Mouse (Mus musculus): ENCODE data around the gene Ptprn2. TPM values are rescaled to one million over a fixed set of nuclear protein-coding genes. Genes with fewer than 3 reads are reported as not detected.
A peak's percentile ranks its signal among the peaks of the same experiment; 100 is the strongest.

Gene Ptprn2
- polyA plus RNA-seq, 1 experiment, result 97.8 TPM

DNA sequence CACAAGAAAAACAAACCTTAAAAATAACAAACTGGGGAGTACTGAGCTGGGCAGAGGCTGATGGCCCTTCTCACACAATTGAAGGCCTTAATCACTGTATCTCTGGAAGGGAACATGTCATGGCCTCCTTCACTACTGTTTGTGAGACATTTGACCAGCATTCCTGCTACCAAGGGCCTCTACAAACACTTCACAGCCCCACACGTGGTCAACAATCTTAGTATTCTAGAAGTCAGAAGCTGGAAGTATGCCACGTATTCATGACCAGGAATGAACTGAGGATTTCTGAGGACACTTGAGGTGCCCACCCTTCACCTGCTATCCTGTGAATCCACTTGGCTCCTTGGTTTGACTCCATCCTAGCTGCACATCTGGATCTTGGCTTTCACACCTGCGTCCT is 302.8 kb downstream of the Ptprn2 start:
- Histone ChIP-seq H3K27ac (ENCODE audit: insufficient read depth, low read length) (no peak overlapping the region), H3K4me3 (replicated peaks; ENCODE audit: insufficient read depth, low read depth, low read length) (no peak overlapping the region), H3K27me3 (ENCODE audit: control insufficient read depth, insufficient read depth, low read length) (no peaks in the 10 kb centered on the region), H3K4me1 (ENCODE audit: control insufficient read depth, insufficient read depth, low read length) (no peaks in the 10 kb centered on the region)
- 87% methylated on average over 3 of the region's 3 CpGs for WGBS
- no peak for DNase-seq
- TF ChIP-seq CTCF (IDR thresholded peaks at IDR 0.05; ENCODE audit: borderline replicate concordance, insufficient read depth, low read depth, low read length) (no peak), POLR2A (IDR thresholded peaks at IDR 0.05; ENCODE audit: borderline replicate concordance, insufficient read depth, low read length) (no peak)

DNA sequence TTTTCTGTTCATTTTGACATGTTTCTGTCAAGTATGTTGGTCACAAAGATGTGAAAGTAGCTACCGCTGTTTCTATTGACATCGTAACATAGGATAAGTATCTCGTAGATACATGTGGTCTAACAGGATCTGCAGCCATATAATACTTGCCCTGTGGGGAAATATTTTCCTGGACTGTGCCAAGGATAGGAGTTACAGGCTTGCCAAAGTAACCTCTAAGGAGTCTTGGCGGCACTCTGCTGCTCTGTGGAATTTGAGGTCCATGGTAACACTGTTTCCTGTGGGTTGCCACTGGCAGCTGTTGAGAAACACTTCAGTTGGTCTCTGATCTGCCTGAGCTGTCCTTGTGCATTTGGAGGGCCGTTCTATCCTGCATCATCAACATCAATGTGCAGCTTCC is 317.8 kb downstream of the Ptprn2 start:
- H3K27ac ChIP-seq (ENCODE audit: insufficient read depth, low read length), result no peak overlapping the region
- DNase-seq, result no peak
- H3K4me3 ChIP-seq (replicated peaks; ENCODE audit: insufficient read depth, low read depth, low read length), result no peak overlapping the region
- H3K4me1 ChIP-seq (ENCODE audit: control insufficient read depth, insufficient read depth, low read length), result peaks cover 17% of the 10 kb centered on the region
- WGBS, result 89% methylated on average over 5 of the region's 5 CpGs
- no peaks in the 10 kb centered on the region for H3K27me3 ChIP-seq (ENCODE audit: control insufficient read depth, insufficient read depth, low read length)
- TF ChIP-seq CTCF (IDR thresholded peaks at IDR 0.05; ENCODE audit: borderline replicate concordance, insufficient read depth, low read depth, low read length) (no peak), POLR2A (IDR thresholded peaks at IDR 0.05; ENCODE audit: borderline replicate concordance, insufficient read depth, low read length) (no peak)

DNA sequence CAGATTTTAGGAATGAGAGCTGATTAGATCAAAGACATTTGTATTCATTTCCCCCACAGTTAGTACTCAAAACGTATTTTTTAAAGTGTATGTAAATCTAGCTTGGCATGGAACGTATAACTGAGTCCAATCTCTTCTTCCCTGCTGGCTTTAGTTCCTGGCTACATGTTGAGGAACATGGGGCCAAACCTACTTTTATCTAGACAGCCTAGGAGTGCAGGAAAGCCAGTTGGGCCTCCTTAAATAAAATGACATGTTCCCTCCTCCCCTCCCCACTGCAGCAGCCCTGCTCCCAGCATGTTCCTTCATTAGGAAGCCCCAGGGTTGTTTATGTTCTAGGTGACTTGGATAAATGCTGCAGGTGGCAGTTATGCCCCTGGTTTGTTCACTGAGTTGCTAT is 319.2 kb downstream of the Ptprn2 start:
- peaks cover 17% of the 10 kb centered on the region for H3K4me1 ChIP-seq (ENCODE audit: control insufficient read depth, insufficient read depth, low read length)
- H3K27ac ChIP-seq (ENCODE audit: insufficient read depth, low read length), result no peak overlapping the region
- peak in 1 of 2 experiments; percentile 27 for DNase-seq
- no peak for TF ChIP-seq CTCF (IDR thresholded peaks at IDR 0.05; ENCODE audit: borderline replicate concordance, insufficient read depth, low read depth, low read length)
- TF ChIP-seq POLR2A (IDR thresholded peaks at IDR 0.05; ENCODE audit: borderline replicate concordance, insufficient read depth, low read length), result no peak
- no peak overlapping the region for H3K4me3 ChIP-seq (replicated peaks; ENCODE audit: insufficient read depth, low read depth, low read length)
- no peaks in the 10 kb centered on the region for H3K27me3 ChIP-seq (ENCODE audit: control insufficient read depth, insufficient read depth, low read length)
- WGBS, result 10% methylated on average over 2 of the region's 2 CpGs

DNA sequence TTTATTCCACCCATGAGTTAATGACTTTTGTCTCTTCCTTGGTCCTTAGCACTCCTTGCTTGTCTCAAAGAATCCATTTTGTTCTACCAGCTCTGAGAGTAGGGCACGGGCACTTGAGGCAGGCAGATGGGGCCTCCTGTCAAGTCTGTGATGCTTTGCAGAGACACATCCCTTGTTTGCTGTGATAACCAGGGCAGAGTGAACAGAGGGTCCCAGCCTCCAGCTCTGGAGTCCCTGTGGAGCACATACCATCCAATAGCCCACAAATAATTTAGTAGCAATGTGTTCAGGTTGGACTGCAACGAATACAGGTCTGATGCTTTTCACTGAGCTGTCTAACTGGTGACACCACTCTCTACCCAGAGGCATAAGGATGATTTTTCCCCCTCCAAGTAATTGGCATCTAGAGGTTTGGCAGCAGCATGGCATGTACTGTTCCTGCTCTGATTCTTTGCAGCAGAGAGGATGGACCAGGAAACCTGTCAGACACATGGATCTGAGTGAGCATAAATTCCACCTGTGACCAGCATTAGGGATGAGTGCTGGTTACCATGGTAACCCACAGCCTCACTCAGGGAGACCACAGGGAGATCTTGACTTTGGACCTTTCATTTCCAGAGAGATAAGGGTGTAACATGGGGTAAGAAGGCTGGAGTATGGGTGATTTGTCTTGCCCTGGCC is 319.7 kb downstream of the Ptprn2 start:
- peak in 1 of 2 experiments; percentile 9 for DNase-seq
- H3K27ac ChIP-seq (ENCODE audit: insufficient read depth, low read length), result no peak overlapping the region
- peaks cover 17% of the 10 kb centered on the region for H3K4me1 ChIP-seq (ENCODE audit: control insufficient read depth, insufficient read depth, low read length)
- H3K4me3 ChIP-seq (replicated peaks; ENCODE audit: insufficient read depth, low read depth, low read length), result no peak overlapping the region
- TF ChIP-seq CTCF (IDR thresholded peaks at IDR 0.05; ENCODE audit: borderline replicate concordance, insufficient read depth, low read depth, low read length) (no peak), POLR2A (IDR thresholded peaks at IDR 0.05; ENCODE audit: borderline replicate concordance, insufficient read depth, low read length) (no peak)
- H3K27me3 ChIP-seq (ENCODE audit: control insufficient read depth, insufficient read depth, low read length), result no peaks in the 10 kb centered on the region
- 48% methylated on average over 2 of the region's 2 CpGs for WGBS

DNA sequence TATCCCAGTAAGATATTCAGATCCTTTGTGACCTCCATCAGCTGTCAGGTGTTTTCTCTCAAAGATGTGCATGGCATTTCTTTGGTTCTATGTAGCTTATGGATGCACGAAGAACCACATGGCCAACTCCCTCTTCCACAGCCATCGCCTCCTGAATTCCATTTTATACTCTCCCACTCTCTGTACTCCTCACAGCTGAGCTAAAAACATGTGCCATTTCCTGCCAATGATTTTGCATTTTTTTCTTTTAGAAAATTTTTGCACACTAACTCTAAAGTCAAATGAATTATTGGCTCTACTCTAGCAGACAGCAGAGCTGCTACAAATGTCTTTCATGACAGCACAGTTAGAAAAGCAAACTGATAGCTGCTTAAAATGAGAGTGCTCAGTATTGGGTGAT is 320.6 kb downstream of the Ptprn2 start:
- H3K27me3 ChIP-seq (ENCODE audit: control insufficient read depth, insufficient read depth, low read length), result no peaks in the 10 kb centered on the region
- no peak overlapping the region for H3K4me3 ChIP-seq (replicated peaks; ENCODE audit: insufficient read depth, low read depth, low read length)
- TF ChIP-seq CTCF (IDR thresholded peaks at IDR 0.05; ENCODE audit: borderline replicate concordance, insufficient read depth, low read depth, low read length), result no peak
- TF ChIP-seq POLR2A (IDR thresholded peaks at IDR 0.05; ENCODE audit: borderline replicate concordance, insufficient read depth, low read length), result no peak
- WGBS, result 95% methylated on average over 2 of the region's 2 CpGs
- H3K4me1 ChIP-seq (ENCODE audit: control insufficient read depth, insufficient read depth, low read length), result peaks cover 17% of the 10 kb centered on the region
- no peak overlapping the region for H3K27ac ChIP-seq (ENCODE audit: insufficient read depth, low read length)
- DNase-seq, result no peak

DNA sequence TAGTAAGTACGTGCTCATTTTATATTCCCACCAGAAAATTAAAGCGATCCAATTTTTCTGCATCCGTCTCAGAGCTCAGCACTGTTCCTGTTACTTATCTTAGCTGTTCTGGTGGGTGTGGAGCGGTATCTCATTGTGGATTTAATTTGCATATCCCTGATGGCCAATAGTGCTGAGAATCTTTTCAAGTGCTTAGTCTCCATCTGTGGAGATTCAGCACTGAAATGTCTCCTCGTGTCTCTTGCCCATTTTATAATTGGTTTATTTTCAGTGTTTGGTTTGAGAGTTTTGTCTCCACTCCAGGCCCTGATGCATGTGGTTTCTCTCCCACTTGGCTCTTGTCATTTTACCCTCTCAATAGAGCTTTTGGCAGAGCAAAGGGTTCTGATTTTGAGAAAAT is 327.5 kb downstream of the Ptprn2 start:
- TF ChIP-seq POLR2A (IDR thresholded peaks at IDR 0.05; ENCODE audit: borderline replicate concordance, insufficient read depth, low read length) (no peak), CTCF (IDR thresholded peaks at IDR 0.05; ENCODE audit: borderline replicate concordance, insufficient read depth, low read depth, low read length) (no peak)
- no peak for DNase-seq
- Histone ChIP-seq H3K4me3 (replicated peaks; ENCODE audit: insufficient read depth, low read depth, low read length) (no peak overlapping the region), H3K27ac (ENCODE audit: insufficient read depth, low read length) (no peak overlapping the region), H3K4me1 (ENCODE audit: control insufficient read depth, insufficient read depth, low read length) (no peaks in the 10 kb centered on the region), H3K27me3 (ENCODE audit: control insufficient read depth, insufficient read depth, low read length) (no peaks in the 10 kb centered on the region)
- WGBS, result 65% methylated on average over 5 of the region's 5 CpGs

DNA sequence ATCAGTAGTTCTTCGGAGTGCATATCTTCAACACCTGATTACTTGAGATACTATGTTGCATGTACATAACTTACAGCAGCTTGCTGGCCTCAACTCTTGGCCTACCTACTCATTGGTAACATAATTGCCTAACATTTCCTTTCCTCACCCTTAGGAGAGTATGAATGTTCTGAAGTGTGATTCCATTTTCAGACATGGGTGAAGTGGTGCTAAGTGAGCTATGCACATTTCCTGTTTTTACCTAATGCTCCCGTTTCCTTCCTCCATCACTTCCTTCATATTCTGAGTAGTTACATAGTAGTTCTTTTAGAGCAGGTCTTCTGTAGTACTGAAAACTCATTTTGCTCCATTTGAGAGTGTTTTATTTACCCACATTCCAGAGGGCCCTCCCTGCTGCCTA is 334.3 kb downstream of the Ptprn2 start:
- TF ChIP-seq POLR2A (IDR thresholded peaks at IDR 0.05; ENCODE audit: borderline replicate concordance, insufficient read depth, low read length) (no peak), CTCF (IDR thresholded peaks at IDR 0.05; ENCODE audit: borderline replicate concordance, insufficient read depth, low read depth, low read length) (no peak)
- Histone ChIP-seq H3K4me3 (replicated peaks; ENCODE audit: insufficient read depth, low read depth, low read length) (no peak overlapping the region), H3K27me3 (ENCODE audit: control insufficient read depth, insufficient read depth, low read length) (no peaks in the 10 kb centered on the region), H3K27ac (ENCODE audit: insufficient read depth, low read length) (no peak overlapping the region), H3K4me1 (ENCODE audit: control insufficient read depth, insufficient read depth, low read length) (no peaks in the 10 kb centered on the region; the same call in 1 of the 2 replicates)
- 93% methylated on average over 2 of the region's 2 CpGs for WGBS
- no peak for DNase-seq

DNA sequence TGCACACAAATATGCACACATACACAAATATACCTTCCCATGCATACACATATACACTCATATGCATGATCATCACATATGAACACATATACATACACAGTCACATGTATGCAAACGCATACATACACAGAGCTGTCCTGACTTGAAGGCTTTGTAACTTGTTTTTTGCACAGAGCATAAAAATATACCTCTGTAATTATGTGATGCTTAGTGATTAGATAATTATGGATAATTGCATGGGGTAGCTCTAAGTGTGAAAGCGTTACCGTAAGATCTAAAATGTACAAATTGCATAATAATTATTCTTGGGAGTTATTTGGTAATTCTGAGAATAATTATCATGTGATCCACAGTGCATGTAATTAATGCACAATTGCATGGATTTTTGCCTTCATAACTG is 337.8 kb downstream of the Ptprn2 start:
- no peak for TF ChIP-seq POLR2A (IDR thresholded peaks at IDR 0.05; ENCODE audit: borderline replicate concordance, insufficient read depth, low read length)
- H3K27me3 ChIP-seq (ENCODE audit: control insufficient read depth, insufficient read depth, low read length), result no peaks in the 10 kb centered on the region

More for the DNA sequence above, 337.8 kb downstream of the Ptprn2 start:
- no peak for DNase-seq
- Histone ChIP-seq H3K4me3 (replicated peaks; ENCODE audit: insufficient read depth, low read depth, low read length) (no peak overlapping the region), H3K4me1 (ENCODE audit: control insufficient read depth, insufficient read depth, low read length) (no peaks in the 10 kb centered on the region; the same call in 1 of the 2 replicates), H3K27ac (ENCODE audit: insufficient read depth, low read length) (no peak overlapping the region)
- WGBS, result 97% methylated on average over 3 of the region's 3 CpGs
